Mouse (Mus musculus): ENCODE measurements at regions not wholly inside any gene's neighbourhood (a gene's known extent, or its start where the extent isn't known, plus 50 kb on each side); places are given as distances from the start of the nearest gene placed in this dataset.

- TF ChIP-seq CTCF (IDR thresholded peaks at IDR 0.05; ENCODE audit: control insufficient read depth, insufficient read depth, insufficient read length), result no peak
- TF ChIP-seq USF1 (IDR thresholded peaks at IDR 0.05; ENCODE audit: low read depth), result no peak
- TF ChIP-seq MYOG (IDR thresholded peaks at IDR 0.05; ENCODE audit: control insufficient read depth, extremely low read depth, insufficient read length), result no peak
- no peak for TF ChIP-seq CEBPB (IDR thresholded peaks at IDR 0.05; ENCODE audit: low read depth)
- TF ChIP-seq MYOD1 (IDR thresholded peaks at IDR 0.05; ENCODE audit: control insufficient read depth, insufficient read length, low read depth), result no peak
- TF ChIP-seq MAX (IDR thresholded peaks at IDR 0.05), result no peak
- TF ChIP-seq FOSL1 (IDR thresholded peaks at IDR 0.05; ENCODE audit: insufficient read depth, low read length, poor library complexity, severe bottlenecking), result no peak
These were observed 183.6 kb upstream of the Rpl34 start for GRCm38 (mm10) chr3:130913812-130914211.
